Comparison of ENCODE assay signal across 16 mouse cellular contexts in the genomic region with DNA sequence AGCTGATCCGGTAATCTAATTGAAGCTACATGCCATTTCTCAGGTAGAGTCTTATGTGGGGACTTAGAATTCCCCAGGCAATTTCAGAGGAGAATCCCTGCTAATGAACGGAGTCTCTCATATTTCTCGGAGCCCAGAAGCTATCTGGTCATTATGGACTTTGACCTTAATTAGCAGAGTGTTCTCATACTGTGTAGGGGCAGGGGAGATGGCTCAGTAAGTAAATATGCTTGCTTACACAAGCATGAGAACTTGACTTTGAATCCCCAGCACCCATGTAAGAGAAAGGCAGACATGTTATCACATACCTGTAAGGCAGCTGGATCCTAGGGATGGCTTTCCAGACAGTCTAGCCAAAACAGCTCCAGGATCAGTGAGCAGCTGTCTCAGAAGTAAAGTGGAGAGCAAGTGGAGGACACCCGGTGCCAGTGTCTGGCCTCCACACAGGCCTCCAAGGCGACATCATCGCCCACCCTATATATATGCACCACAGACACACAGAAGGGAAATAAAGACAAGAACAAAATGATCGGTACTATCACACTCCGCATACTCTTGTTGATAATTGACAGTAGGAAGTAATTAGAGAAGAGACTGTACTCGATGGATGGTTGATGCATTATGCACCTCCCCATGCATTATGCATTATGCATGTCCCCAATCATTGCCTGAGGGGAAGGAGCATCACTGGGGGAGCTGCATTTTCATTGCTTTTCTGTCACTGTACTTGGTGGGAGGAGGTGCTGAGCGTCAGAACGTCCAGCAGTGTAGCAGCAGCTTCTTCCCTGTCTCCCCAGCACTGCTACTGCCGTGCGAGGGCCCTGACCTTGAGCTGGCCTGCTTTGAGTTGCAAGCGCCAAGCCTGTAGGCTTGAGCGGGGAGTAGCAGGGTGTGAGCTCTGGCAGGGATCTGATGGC. TPM values are rescaled to one million over a fixed set of nuclear protein-coding genes. Genes with fewer than 3 reads are reported as not detected.
DNase-seq lines count a peak whose midpoint lies in the region; ATAC-seq and TF ChIP-seq lines count a peak whose summit lies in the region.
"Had no signal": no experiment of that assay in that cellular context is flagged by ENCODE, and none has a peak within 500 bp of the region (broad histone marks: within the 10 kb centered on the region; RNA-seq: fewer than 3 reads in every experiment).

No protein-coding gene starts in this region.

- H3K36me3 ChIP-seq in forebrain, embryonic 13.5 days (ENCODE audit: poor library complexity, severe bottlenecking): peaks cover 70% of the 10 kb centered on the region
- H3K36me3 ChIP-seq in forebrain, embryonic 11.5 days (ENCODE audit: control insufficient read depth, insufficient read depth, low read length): peaks cover 5% of the 10 kb centered on the region
- H3K36me3 ChIP-seq in hindbrain, postnatal 0 days (ENCODE audit: insufficient read depth, low read length): peaks cover 58% of the 10 kb centered on the region

- no peak for TF ChIP-seq CTCF in hindbrain, postnatal 0 days (IDR thresholded peaks at IDR 0.05; ENCODE audit: low read depth)

- peak overlapping the region; percentile 64 for H3K27ac ChIP-seq in forebrain, embryonic 13.5 days
- no peak overlapping the region for H3K27ac ChIP-seq in forebrain, embryonic 11.5 days (ENCODE audit: low read depth, low read length)
- H3K27ac ChIP-seq in hindbrain, postnatal 0 days: no peak overlapping the region

- intact Hi-C loops in left cerebral cortex, postnatal 36 days (cut with DNase I): loop anchor here (5.0 kb wide), 1 partner anchor 40 kb away; no protein-coding TSS in a partner anchor

- H3K4me3 ChIP-seq in forebrain, embryonic 13.5 days: no peak overlapping the region
- H3K4me3 ChIP-seq in forebrain, embryonic 11.5 days (ENCODE audit: low read depth, low read length): no peak overlapping the region
- no peak overlapping the region for H3K4me3 ChIP-seq in hindbrain, postnatal 0 days (ENCODE audit: low read length)

- H3K4me2 ChIP-seq in forebrain, embryonic 13.5 days: no peak overlapping the region
- no peak overlapping the region for H3K4me2 ChIP-seq in forebrain, embryonic 11.5 days (ENCODE audit: low read depth, low read length, severe bottlenecking)
- H3K4me2 ChIP-seq in hindbrain, postnatal 0 days (ENCODE audit: low read depth, low read length): no peak overlapping the region
- H3K4me2 ChIP-seq: lung, embryonic 14.5 days had no signal

- H3K4me1 ChIP-seq in forebrain, embryonic 13.5 days: no peaks in the 10 kb centered on the region
- H3K4me1 ChIP-seq in forebrain, embryonic 11.5 days (replicated peaks; ENCODE audit: control insufficient read depth, insufficient read depth, low read length): no peaks in the 10 kb centered on the region
- no peaks in the 10 kb centered on the region for H3K4me1 ChIP-seq in hindbrain, postnatal 0 days (ENCODE audit: insufficient read depth, low read length)

- DNase-seq in forebrain, embryonic 11.5 days (ENCODE audit: low spot score): no peak
- peak; percentile 50 for DNase-seq in ovary, postnatal 36 days (ENCODE audit: low spot score)
- DNase-seq in ovary, postnatal 14 days (ENCODE audit: low spot score): no peak
- peak; percentile 17 for DNase-seq in hindbrain, postnatal 0 days (ENCODE audit: low spot score)
- DNase-seq in gastrocnemius, adult 8-10 months (ENCODE audit: low spot score in 2 of 2): no peak
- DNase-seq in left cerebral cortex, postnatal 36 days (ENCODE audit: low spot score in 2 of 2): no peak
- DNase-seq in cerebellum, adult 11-12 months: no peak
- DNase-seq: cerebellum, adult 11 months; heart, adult 18-20 months; heart, postnatal 36 days had no signal

- H3K9me3 ChIP-seq in forebrain, embryonic 13.5 days (replicated peaks): no peaks in the 10 kb centered on the region
- no peaks in the 10 kb centered on the region for H3K9me3 ChIP-seq in forebrain, embryonic 11.5 days (ENCODE audit: control insufficient read depth, low read length)
- H3K9me3 ChIP-seq in hindbrain, postnatal 0 days (ENCODE audit: low read length): no peaks in the 10 kb centered on the region
- H3K9me3 ChIP-seq: G1E had no signal

- peak; percentile 70 for ATAC-seq in forebrain, embryonic 13.5 days
- no peak for ATAC-seq in forebrain, embryonic 11.5 days (replicated peaks; ENCODE audit: low FRiP score)
- peak; percentile 40; the same call in 1 of the 2 replicates for ATAC-seq in hindbrain, postnatal 0 days

- H3K9ac ChIP-seq in forebrain, embryonic 13.5 days: no peak overlapping the region; the same call in 1 of the 2 replicates
- H3K9ac ChIP-seq in forebrain, embryonic 11.5 days (ENCODE audit: low read length): no peak overlapping the region
- H3K9ac ChIP-seq in hindbrain, postnatal 0 days (replicated peaks; ENCODE audit: low read length): no peak overlapping the region
- H3K9ac ChIP-seq: lung, embryonic 14.5 days had no signal

- 74% methylated on average over 15 of the region's 15 CpGs for WGBS in forebrain, embryonic 13.5 days
- 84% methylated on average over 15 of the region's 15 CpGs for WGBS in forebrain, embryonic 11.5 days
- 65% methylated on average over 15 of the region's 15 CpGs for WGBS in hindbrain, postnatal 0 days

- no peaks in the 10 kb centered on the region for H3K27me3 ChIP-seq in forebrain, embryonic 13.5 days
- no peaks in the 10 kb centered on the region for H3K27me3 ChIP-seq in forebrain, embryonic 11.5 days (ENCODE audit: control insufficient read depth, insufficient read depth, low read length)
- H3K27me3 ChIP-seq in hindbrain, postnatal 0 days (ENCODE audit: insufficient read depth, low read length): no peaks in the 10 kb centered on the region

RNA-seq across cellular contexts. Expression of gene U90926, which starts 18.1 kb away (rescaled TPM):
- not detected in 2 replicates for polyA plus RNA-seq in forebrain, embryonic 13.5 days (2015; fragmentation: Nextera tagmentation; extraction: Ambion mirVana)
- not detected in 2 replicates for polyA plus RNA-seq in forebrain, embryonic 11.5 days (2014; fragmentation: Nextera tagmentation; extraction: Ambion mirVana)
- not detected in 2 replicates for total RNA-seq in hindbrain, postnatal 0 days (2014; rRNA removed)
- not detected in 2 replicates for polyA plus RNA-seq in hindbrain, postnatal 0 days (2015; fragmentation: Nextera tagmentation; extraction: Ambion mirVana)
- total RNA-seq in gastrocnemius, adult 8-10 months (2022): not detected
- not detected for total RNA-seq in left cerebral cortex, postnatal 36 days (2021)
- total RNA-seq: G1E; heart, adult 18-20 months; heart, postnatal 36 days; left cerebral cortex, postnatal 10 days; monocyte, adult 5-6 weeks had no signal
- polyA plus RNA-seq: G1E; lung, embryonic 14.5 days; stomach, embryonic 16.5 days had no signal

RNA-seq across cellular contexts. Expression of gene Ppef2, which starts 58.9 kb away (rescaled TPM):
- 0.38 TPM in 1 of 2 replicates, not detected in the other for polyA plus RNA-seq in forebrain, embryonic 13.5 days (2015; fragmentation: Nextera tagmentation; extraction: Ambion mirVana)
- polyA plus RNA-seq in forebrain, embryonic 11.5 days (2014; fragmentation: Nextera tagmentation; extraction: Ambion mirVana): not detected in 2 replicates
- 1.5 and 3.5 TPM in 2 replicates for total RNA-seq in hindbrain, postnatal 0 days (2014; rRNA removed)
- polyA plus RNA-seq in hindbrain, postnatal 0 days (2015; fragmentation: Nextera tagmentation; extraction: Ambion mirVana): 0.35 and 0.43 TPM in 2 replicates
- under 1 TPM in 1 of 4 experiments, not detected in 3; 0.19 TPM for total RNA-seq in gastrocnemius, adult 8-10 months (2022)
- under 1 TPM; 0.52 to 0.61 TPM for total RNA-seq in left cerebral cortex, postnatal 36 days (2021)
- total RNA-seq: heart, adult 18-20 months; heart, postnatal 36 days; monocyte, adult 5-6 weeks had no signal
- polyA plus RNA-seq: G1E had no signal

RNA-seq across cellular contexts. Expression of gene Uso1, which starts 59.4 kb away (rescaled TPM):
- 42.6 and 43.9 TPM in 2 replicates for polyA plus RNA-seq in forebrain, embryonic 13.5 days (2015; fragmentation: Nextera tagmentation; extraction: Ambion mirVana)
- 24.2 and 25.7 TPM in 2 replicates for polyA plus RNA-seq in forebrain, embryonic 11.5 days (2014; fragmentation: Nextera tagmentation; extraction: Ambion mirVana)
- total RNA-seq in hindbrain, postnatal 0 days (2014; rRNA removed): 16.1 and 17.7 TPM in 2 replicates
- 29.6 and 29.8 TPM in 2 replicates for polyA plus RNA-seq in hindbrain, postnatal 0 days (2015; fragmentation: Nextera tagmentation; extraction: Ambion mirVana)
- total RNA-seq in gastrocnemius, adult 8-10 months (2022): 10 to 100 TPM; 68.9 to 76.0 (median 74.1) TPM
- 10 to 100 TPM; 74.1 to 82.3 TPM for total RNA-seq in left cerebral cortex, postnatal 36 days (2021)

Comparison
In these comparisons a context has a peak if more than half of its experiments do, and no peak if none do; other contexts are left out.
1. DNase-seq: peak in ovary, postnatal 36 days (single experiment) and hindbrain, postnatal 0 days (single experiment); none in forebrain, embryonic 11.5 days (single experiment), ovary, postnatal 14 days (single experiment), gastrocnemius, adult 8-10 months (0 of 2), left cerebral cortex, postnatal 36 days (0 of 2) and cerebellum, adult 11-12 months (single experiment).